Mouse (Mus musculus) kidney, adult 2 months (tissue): ENCODE measurements around the gene Mpp4. TPM values are rescaled to one million over a fixed set of nuclear protein-coding genes. Genes with fewer than 3 reads are reported as not detected.

ENCODE experiments used
- DNase-seq: peaks from one replicate; pipeline ENCODE4 v3.0.0; 2021
- H3K27ac ChIP-seq: fragments of 200-500 bp; 2 replicates; pipeline ENCODE4 v1.5.1; 2012; ENCODE audit warnings: low read depth, low read length, control low read depth, inconsistent platforms; ENCODE audit not compliant: insufficient read depth
- H3K27me3 ChIP-seq: fragments of 200-500 bp; replicated peaks from 2 replicates; pipeline ENCODE4 v1.6.1; 2012; ENCODE audit warnings: mild to moderate bottlenecking, moderate library complexity, low read length, inconsistent platforms; ENCODE audit not compliant: control insufficient read depth, insufficient read depth
- H3K36me3 ChIP-seq: fragments of 200-500 bp; 2 replicates; pipeline ENCODE4 v1.6.1; 2012; ENCODE audit warnings: mild to moderate bottlenecking, moderate library complexity, low read length, inconsistent platforms; ENCODE audit not compliant: control insufficient read depth, insufficient read depth
- H3K4me1 ChIP-seq: fragments of 200-500 bp; 2 replicates; pipeline ENCODE4 v1.6.1; 2011; ENCODE audit warnings: low read length; ENCODE audit not compliant: control insufficient read depth, insufficient read depth
- H3K4me3 ChIP-seq: fragments of 200-500 bp; 2 replicates; pipeline ENCODE4 v1.5.1; 2011; ENCODE audit warnings: mild to moderate bottlenecking, low read depth, low read length, control low read depth; ENCODE audit not compliant: insufficient read depth
- CTCF ChIP-seq: fragments of 200-500 bp; conservative IDR thresholded peaks from 2 replicates; pipeline ENCODE4 v1.5.1; 2011; ENCODE audit warnings: low read depth, mild to moderate bottlenecking, control low read depth, low read length, moderate library complexity, mixed read lengths; ENCODE audit not compliant: insufficient read depth, insufficient read length
- POLR2A ChIP-seq: fragments of 200-500 bp; IDR thresholded peaks from one replicate; pipeline ENCODE4 v1.6.1; 2011; ENCODE audit warnings: low read depth, low read length, control low read depth
- WGBS: fragments of 180-500 bp; shearing (Covaris S2); methylation state at CpG from one replicate; pipeline ENCODE4 v1.1.7; 2018; 5-methylcytosine and 5-hydroxymethylcytosine counted together
- polyA plus RNA-seq: library from polyadenylated mRNA; depleted of rRNA; stranded (reverse); fragments of >200 nt; gene quantifications from 2 replicates; pipeline ENCODE4 v1.2.3, GENCODE M21; 2012

Gene Mpp4
- polyA plus RNA-seq, 1 experiment, result 2.6 TPM

- Histone ChIP-seq H3K27me3 (no peaks in the 10 kb centered on the region), H3K36me3 (peaks cover 2% of the 10 kb centered on the region; the same call in 1 of the 2 replicates), H3K4me3 (no peak overlapping the region), H3K4me1 (peaks cover 26% of the 10 kb centered on the region; the same call in 1 of the 2 replicates), H3K27ac (peak overlapping the region; percentile 39; the same call in 1 of the 2 replicates)
- WGBS, result 88% methylated on average over 6 of the region's 6 CpGs
- no peak for TF ChIP-seq POLR2A
- no peak for TF ChIP-seq CTCF
- no peak for DNase-seq
Observed at GRCm38 (mm10) chr1:59161396-59161795, 1.8 kb downstream of the Mpp4 start.

- Histone ChIP-seq H3K4me3 (no peak overlapping the region), H3K4me1 (peaks cover 25% of the 10 kb centered on the region; the same call in 1 of the 2 replicates), H3K27me3 (no peaks in the 10 kb centered on the region), H3K27ac (no peak overlapping the region), H3K36me3 (peaks cover 2% of the 10 kb centered on the region; the same call in 1 of the 2 replicates)
- peak; percentile 77 for DNase-seq
- WGBS, result 47% methylated on average over 6 of the region's 6 CpGs
- TF ChIP-seq CTCF, result no peak
- TF ChIP-seq POLR2A, result no peak
Observed at GRCm38 (mm10) chr1:59160871-59161270, 2.3 kb downstream of the Mpp4 start.

- Histone ChIP-seq H3K4me3 (no peak overlapping the region), H3K36me3 (peaks cover 2% of the 10 kb centered on the region; the same call in 1 of the 2 replicates), H3K4me1 (peaks cover 21% of the 10 kb centered on the region; the same call in 1 of the 2 replicates), H3K27ac (no peak overlapping the region), H3K27me3 (no peaks in the 10 kb centered on the region)
- 95% methylated on average over 3 of the region's 3 CpGs for whole genome bisulfite sequencing
- TF ChIP-seq POLR2A, result no peak
- TF ChIP-seq CTCF, result no peak
- no peak for DNase-seq
Observed at GRCm38 (mm10) chr1:59159136-59159535, 4.1 kb downstream of the Mpp4 start.

GRCm38 (mm10) chr1:59158498-59158897, 4.7 kb downstream of the Mpp4 start:
- Histone ChIP-seq H3K27ac (no peak overlapping the region; the same call in 1 of the 2 replicates), H3K36me3 (peaks cover 2% of the 10 kb centered on the region; the same call in 1 of the 2 replicates), H3K27me3 (no peaks in the 10 kb centered on the region), H3K4me3 (no peak overlapping the region), H3K4me1 (peaks cover 18% of the 10 kb centered on the region; the same call in 1 of the 2 replicates)
- no peak for DNase-seq
- 83% methylated on average over 7 of the region's 7 CpGs for WGBS
- TF ChIP-seq POLR2A (no peak), CTCF (no peak)

GRCm38 (mm10) chr1:59157846-59158245, 5.3 kb downstream of the Mpp4 start:
- DNase-seq, result peak; percentile 87
- 55% methylated on average over 4 of the region's 4 CpGs for WGBS
- Histone ChIP-seq H3K4me1 (peaks cover 18% of the 10 kb centered on the region; the same call in 1 of the 2 replicates), H3K27ac (peak overlapping the region; percentile 58; the same call in 1 of the 2 replicates), H3K27me3 (no peaks in the 10 kb centered on the region), H3K4me3 (no peak overlapping the region), H3K36me3 (0 out of 2 replicates have a peak, but pooled peaks cover under 1% of the 10 kb centered on the region)
- no peak for TF ChIP-seq POLR2A
- no peak for TF ChIP-seq CTCF

GRCm38 (mm10) chr1:59152346-59152745, 10.8 kb downstream of the Mpp4 start:
- Histone ChIP-seq H3K27me3 (no peaks in the 10 kb centered on the region), H3K36me3 (no peaks in the 10 kb centered on the region), H3K4me3 (no peak overlapping the region), H3K27ac (peak overlapping the region; percentile 86), H3K4me1 (peaks cover 11% of the 10 kb centered on the region; the same call in 1 of the 2 replicates)
- DNase-seq, result peak; percentile 27
- no peak for TF ChIP-seq POLR2A
- no peak for TF ChIP-seq CTCF
- 48% methylated on average over 4 of the region's 4 CpGs for WGBS

GRCm38 (mm10) chr1:59150542-59150941, 12.6 kb downstream of the Mpp4 start:
- no peak for DNase-seq
- Histone ChIP-seq H3K4me1 (peaks cover 8% of the 10 kb centered on the region; the same call in 1 of the 2 replicates), H3K36me3 (no peaks in the 10 kb centered on the region), H3K27ac (no peak overlapping the region), H3K4me3 (no peak overlapping the region), H3K27me3 (no peaks in the 10 kb centered on the region)
- TF ChIP-seq CTCF (no peak), POLR2A (no peak)
- 79% methylated on average over 5 of the region's 5 CpGs for WGBS
